Mouse (Mus musculus) limb, embryonic 11.5 days (tissue): Measurements from ENCODE around the gene Itga9. TPM values are rescaled to one million over a fixed set of nuclear protein-coding genes. Genes with fewer than 3 reads are reported as not detected.

Experiments
- ATAC-seq: fragments of 200-750 bp; cut with Nextera tagmentation; 2 replicates; pipeline ENCODE4 v1.8.0; 2017; ENCODE audit warnings: low read depth; ENCODE audit not compliant: insufficient number of reproducible peaks, low FRiP score, low TSS enrichment
- DNase-seq: peaks from one replicate; pipeline ENCODE4 v3.0.0-alpha.2; 2015; ENCODE audit warnings: low spot score
- H3K27ac ChIP-seq: fragments of 300-500 bp; sonication (generic); replicated peaks from 2 replicates; pipeline ENCODE4 v1.5.1; 2014; ENCODE audit warnings: low read depth, mild to moderate bottlenecking, low read length
- H3K27me3 ChIP-seq: fragments of 300-500 bp; sonication (generic); 2 replicates; pipeline ENCODE4 v1.6.1; 2014; ENCODE audit warnings: mild to moderate bottlenecking, low read length, mixed read lengths; ENCODE audit not compliant: control insufficient read depth, insufficient read depth
- H3K36me3 ChIP-seq: fragments of 300-500 bp; sonication (generic); 2 replicates; pipeline ENCODE4 v1.6.1; 2014; ENCODE audit warnings: mild to moderate bottlenecking, low read length, moderate library complexity, mixed read lengths; ENCODE audit not compliant: control insufficient read depth, insufficient read depth
- H3K4me1 ChIP-seq: fragments of 300-500 bp; sonication (generic); 2 replicates; pipeline ENCODE4 v1.6.1; 2014; ENCODE audit warnings: low read length, mixed read lengths; ENCODE audit not compliant: control insufficient read depth, insufficient read depth
- H3K4me2 ChIP-seq: fragments of 300-500 bp; sonication (generic); 2 replicates; pipeline ENCODE4 v1.6.1; 2014; ENCODE audit warnings: low read depth, mild to moderate bottlenecking, moderate library complexity; ENCODE audit not compliant: severe bottlenecking
- H3K4me3 ChIP-seq: fragments of 300-500 bp; sonication (generic); 2 replicates; pipeline ENCODE4 v1.5.1; 2014; ENCODE audit warnings: low read depth, low read length
- H3K9ac ChIP-seq: fragments of 300-500 bp; sonication (generic); 2 replicates; pipeline ENCODE4 v1.6.1; 2014; ENCODE audit warnings: mild to moderate bottlenecking, low read length
- H3K9me3 ChIP-seq: fragments of 300-500 bp; sonication (generic); 2 replicates; pipeline ENCODE4 v1.6.1; 2016; ENCODE audit warnings: low read length; ENCODE audit not compliant: control insufficient read depth
- WGBS: fragments of 180-500 bp; shearing (Covaris S2); extraction: QIAGEN DNeasy Blood & Tissue Kit; methylation state at CpG from one replicate; pipeline ENCODE4 v1.1.7; 2014; 5-methylcytosine and 5-hydroxymethylcytosine counted together
- polyA plus RNA-seq: library from polyadenylated mRNA; unstranded; fragments of >200 nt; fragmentation: Nextera tagmentation; extraction: Ambion mirVana; gene quantifications from 2 replicates; pipeline ENCODE4 v1.2.1, GENCODE M21; 2014

The Itga9 gene
- polyA plus RNA-seq, 1 experiment from 2014 or later: 7.7 TPM

DNA sequence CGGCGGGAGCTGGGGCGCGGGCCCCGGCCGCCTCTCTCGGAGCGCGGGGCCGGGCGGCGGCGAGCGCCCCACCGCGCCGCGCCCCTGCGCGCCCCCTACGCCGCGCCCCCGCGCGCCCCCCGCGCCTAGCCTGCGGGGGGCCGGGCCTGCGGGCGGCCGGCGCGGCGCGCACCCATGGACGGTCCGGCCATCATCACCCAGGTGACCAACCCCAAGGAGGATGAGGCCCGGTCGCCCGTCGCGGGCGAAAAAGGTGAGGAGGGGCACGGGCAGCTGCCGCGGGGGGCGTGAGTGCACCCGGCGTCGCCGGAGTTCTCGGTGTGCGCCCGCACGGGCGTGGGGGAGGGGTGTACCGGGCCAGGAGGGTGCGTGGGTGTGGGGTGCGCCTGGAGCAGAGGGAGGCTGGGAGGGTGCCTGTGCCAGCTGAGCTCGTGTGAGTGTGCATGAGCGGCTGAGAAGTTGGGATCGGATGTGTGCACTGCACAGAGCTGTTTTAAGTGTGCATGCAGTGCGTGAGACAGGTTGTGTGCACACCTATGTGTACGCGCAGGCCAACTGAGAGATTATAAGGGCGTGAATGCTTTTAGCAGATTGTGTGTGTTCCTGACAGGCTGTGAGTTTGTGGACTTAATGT, 320.3 kb downstream of the Itga9 start:
- H3K4me2 ChIP-seq: peak overlapping the region; percentile 95
- H3K9ac ChIP-seq: peak overlapping the region; percentile 84
- no peaks in the 10 kb centered on the region for H3K9me3 ChIP-seq
- peak overlapping the region; percentile 73 for H3K4me3 ChIP-seq
- H3K27me3 ChIP-seq: no peaks in the 10 kb centered on the region
- peak overlapping the region; percentile 49; the same call in 1 of the 2 replicates for H3K27ac ChIP-seq
- ATAC-seq (no peak), DNase-seq (peak; percentile 49)
- WGBS: 6% methylated on average over 30 of the region's 68 CpGs
- peaks cover 29% of the 10 kb centered on the region for H3K4me1 ChIP-seq
- H3K36me3 ChIP-seq: no peaks in the 10 kb centered on the region

DNA sequence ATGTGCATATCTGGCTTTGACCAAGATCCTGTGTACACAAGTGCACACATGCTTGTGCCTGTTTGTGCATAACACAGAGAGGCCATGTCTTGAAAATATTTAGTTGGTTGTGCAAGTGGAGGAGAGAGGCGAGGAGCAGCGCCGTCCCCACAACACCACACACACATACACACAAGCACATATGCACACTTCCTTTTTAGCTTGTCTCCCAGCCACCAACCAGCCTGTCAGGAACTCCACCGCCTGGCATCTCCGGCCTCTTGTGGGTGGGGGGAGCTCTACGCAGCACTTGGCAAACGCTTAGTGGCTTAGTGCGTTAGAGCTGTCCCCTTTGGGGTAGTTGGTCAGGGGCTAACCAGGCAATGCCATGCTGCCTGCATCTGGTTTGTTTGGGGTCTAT, 321.0 kb downstream of the Itga9 start:
- Histone ChIP-seq H3K27ac (no peak overlapping the region), H3K27me3 (no peaks in the 10 kb centered on the region), H3K36me3 (no peaks in the 10 kb centered on the region), H3K4me2 (peak overlapping the region; percentile 95), H3K4me3 (peak overlapping the region; percentile 73), H3K9me3 (no peaks in the 10 kb centered on the region), H3K9ac (no peak overlapping the region; the same call in 1 of the 2 replicates), H3K4me1 (peaks cover 29% of the 10 kb centered on the region)
- 45% methylated on average over 8 of the region's 8 CpGs for WGBS
- ATAC-seq (no peak), DNase-seq (no peak)

DNA sequence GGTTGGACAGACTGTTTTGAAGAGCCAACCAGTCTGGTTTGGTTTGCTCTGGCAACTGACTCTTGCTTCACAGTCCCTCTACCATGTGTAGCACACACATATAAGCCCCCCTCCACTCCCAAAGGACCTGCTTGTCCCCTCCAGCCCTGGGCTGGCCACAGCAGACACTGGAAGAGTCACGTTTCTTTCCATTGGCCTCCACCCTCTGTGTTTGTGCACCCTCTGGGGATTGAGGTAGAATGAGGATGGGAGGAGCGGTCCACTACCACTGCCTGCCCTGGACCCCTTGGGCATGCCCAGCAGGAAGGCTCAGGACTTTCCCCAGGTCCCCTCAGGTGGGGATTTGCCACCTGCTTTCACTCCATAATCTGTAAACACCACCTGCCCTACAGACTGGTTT, 321.5 kb downstream of the Itga9 start:
- ATAC-seq: no peak
- Histone ChIP-seq H3K27me3 (no peaks in the 10 kb centered on the region), H3K4me1 (peaks cover 29% of the 10 kb centered on the region), H3K9ac (no peak overlapping the region), H3K4me3 (peak overlapping the region; percentile 73; the same call in 1 of the 2 replicates), H3K4me2 (peak overlapping the region; percentile 95), H3K9me3 (no peaks in the 10 kb centered on the region), H3K27ac (no peak overlapping the region), H3K36me3 (no peaks in the 10 kb centered on the region)
- no peak for DNase-seq
- WGBS: 51% methylated on average over 2 of the region's 2 CpGs

GRCm38 (mm10) chr9:118928656-118929055, 322.2 kb downstream of the Itga9 start:
- H3K4me1 ChIP-seq: peaks cover 29% of the 10 kb centered on the region
- no peak overlapping the region for H3K4me3 ChIP-seq
- no peak overlapping the region for H3K4me2 ChIP-seq

DNA sequence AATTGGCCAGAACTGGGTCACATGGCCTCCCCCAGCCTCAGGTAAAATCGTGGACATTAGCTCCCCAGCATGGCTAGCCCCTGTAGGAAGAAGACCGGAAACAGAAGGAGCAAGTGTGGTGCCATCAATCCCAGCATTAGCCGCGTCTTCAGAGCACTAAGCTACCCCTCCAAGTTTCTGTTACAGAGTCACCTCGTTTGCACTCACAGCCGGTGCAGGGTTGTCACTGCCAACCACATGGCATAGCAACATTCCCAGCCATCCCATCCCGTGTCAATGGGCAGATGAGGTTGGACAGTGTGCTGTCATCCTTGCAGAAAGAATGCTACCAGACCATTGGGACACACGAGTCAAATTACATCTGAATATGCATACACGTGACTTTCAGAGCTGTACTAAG, 324.1 kb downstream of the Itga9 start:
- no peaks in the 10 kb centered on the region for H3K36me3 ChIP-seq
- WGBS: 79% methylated on average over 9 of the region's 9 CpGs
- ATAC-seq: no peak

More at GRCm38 (mm10) chr9:118928656-118929055, 322.2 kb downstream of the Itga9 start:
- no peak for ATAC-seq
- Histone ChIP-seq H3K27ac (no peak overlapping the region), H3K36me3 (no peaks in the 10 kb centered on the region), H3K27me3 (no peaks in the 10 kb centered on the region), H3K9ac (no peak overlapping the region), H3K9me3 (no peaks in the 10 kb centered on the region)
- no peak for DNase-seq
- 33% methylated on average over 7 of the region's 7 CpGs for WGBS

DNA sequence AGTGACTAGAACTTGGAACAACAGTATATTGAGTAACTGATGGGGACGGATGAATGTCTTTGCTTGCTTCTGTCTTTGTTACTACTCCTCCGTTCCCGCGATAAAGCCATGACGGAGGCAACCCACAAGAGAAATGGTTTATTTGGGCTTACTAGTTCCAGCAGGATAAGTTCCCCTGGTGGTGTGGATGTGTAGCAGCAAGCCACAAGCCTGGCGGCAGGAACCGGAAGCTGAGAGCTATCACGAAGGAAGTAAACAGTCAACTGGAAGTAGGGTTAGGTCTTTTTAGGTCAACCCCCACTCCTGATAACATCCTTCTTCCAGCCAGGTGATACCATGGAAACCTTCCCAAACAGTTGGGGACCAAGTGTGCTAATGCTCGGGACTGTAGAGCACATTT, 327.3 kb downstream of the Itga9 start:
- Histone ChIP-seq H3K27me3 (no peaks in the 10 kb centered on the region), H3K4me1 (peaks cover 14% of the 10 kb centered on the region), H3K9ac (no peak overlapping the region), H3K4me3 (no peak overlapping the region), H3K27ac (no peak overlapping the region), H3K9me3 (no peaks in the 10 kb centered on the region), H3K36me3 (no peaks in the 10 kb centered on the region), H3K4me2 (no peak overlapping the region)
- ATAC-seq (no peak), DNase-seq (no peak)
- 93% methylated on average over 9 of the region's 9 CpGs for WGBS

More for the DNA sequence above, 324.1 kb downstream of the Itga9 start:
- Histone ChIP-seq H3K27ac (no peak overlapping the region), H3K27me3 (no peaks in the 10 kb centered on the region), H3K9me3 (no peaks in the 10 kb centered on the region), H3K4me1 (peaks cover 25% of the 10 kb centered on the region), H3K4me3 (no peak overlapping the region), H3K4me2 (no peak overlapping the region), H3K9ac (no peak overlapping the region)
- no peak for DNase-seq

GRCm38 (mm10) chr9:118934319-118934718, 327.8 kb downstream of the Itga9 start:
- Histone ChIP-seq H3K36me3 (no peaks in the 10 kb centered on the region), H3K4me3 (no peak overlapping the region), H3K9me3 (no peaks in the 10 kb centered on the region), H3K27ac (no peak overlapping the region), H3K4me1 (peaks cover 13% of the 10 kb centered on the region), H3K9ac (no peak overlapping the region), H3K27me3 (no peaks in the 10 kb centered on the region), H3K4me2 (no peak overlapping the region)
- no peak for ATAC-seq
- no peak for DNase-seq
- 89% methylated on average over 12 of the region's 12 CpGs for WGBS

GRCm38 (mm10) chr9:118935098-118935497, 328.6 kb downstream of the Itga9 start:
- H3K4me1 ChIP-seq: peaks cover 16% of the 10 kb centered on the region

GRCm38 (mm10) chr9:118936071-118936470, 329.6 kb downstream of the Itga9 start:
- H3K4me1 ChIP-seq: peaks cover 18% of the 10 kb centered on the region
- ATAC-seq: no peak
- 50% methylated on average over 12 of the region's 12 CpGs for WGBS

More at GRCm38 (mm10) chr9:118935098-118935497, 328.6 kb downstream of the Itga9 start:
- H3K9ac ChIP-seq: no peak overlapping the region
- H3K27ac ChIP-seq: no peak overlapping the region
- no peaks in the 10 kb centered on the region for H3K36me3 ChIP-seq
- DNase-seq: no peak
- WGBS: 40% methylated on average over 13 of the region's 13 CpGs
- no peaks in the 10 kb centered on the region for H3K9me3 ChIP-seq
- ATAC-seq: no peak
- H3K4me3 ChIP-seq: no peak overlapping the region
- H3K4me2 ChIP-seq: no peak overlapping the region
- no peaks in the 10 kb centered on the region for H3K27me3 ChIP-seq

More at GRCm38 (mm10) chr9:118936071-118936470, 329.6 kb downstream of the Itga9 start:
- H3K4me2 ChIP-seq: no peak overlapping the region
- no peaks in the 10 kb centered on the region for H3K36me3 ChIP-seq
- H3K9ac ChIP-seq: no peak overlapping the region
- no peaks in the 10 kb centered on the region for H3K9me3 ChIP-seq
- H3K4me3 ChIP-seq: no peak overlapping the region
- no peaks in the 10 kb centered on the region for H3K27me3 ChIP-seq
- no peak for DNase-seq
- H3K27ac ChIP-seq: no peak overlapping the region
